Comparison of ENCODE assay signal across 8 mouse cellular contexts in the genomic region with DNA sequence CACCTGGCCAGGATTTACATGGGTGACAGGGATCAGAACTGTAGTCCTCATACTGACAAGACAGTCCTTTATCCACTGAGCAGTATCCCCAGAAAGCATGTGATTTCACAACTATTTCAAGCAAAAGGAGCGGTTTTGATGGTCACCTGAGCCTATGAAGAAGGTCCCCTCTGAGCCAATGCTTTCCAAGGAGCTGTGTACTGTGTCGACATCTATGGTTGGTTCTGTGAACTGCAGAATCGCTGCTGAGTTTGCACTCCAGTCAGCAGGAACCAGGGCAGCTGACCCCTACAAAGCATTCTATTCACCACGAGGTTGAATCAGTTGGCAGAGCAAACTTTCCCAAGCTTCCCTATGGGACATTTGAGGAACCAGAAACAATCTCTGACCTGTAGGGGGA. TPM values are rescaled to one million over a fixed set of nuclear protein-coding genes. Genes with fewer than 3 reads are reported as not detected.
DNase-seq lines count a peak whose midpoint lies in the region; ATAC-seq lines count a peak whose summit lies in the region.

No protein-coding gene starts in this region.

- H3K36me3 ChIP-seq in hindbrain, embryonic 11.5 days (ENCODE audit: control insufficient read depth, insufficient read depth, low read length), result no peaks in the 10 kb centered on the region

- H3K4me1 ChIP-seq in hindbrain, embryonic 11.5 days (replicated peaks; ENCODE audit: control insufficient read depth, insufficient read depth, low read length), result no peaks in the 10 kb centered on the region

- H3K9me3 ChIP-seq in hindbrain, embryonic 11.5 days (ENCODE audit: control insufficient read depth, low read length), result no peaks in the 10 kb centered on the region

- 0 out of 2 replicates have a peak, but pooled peaks have one; percentile 45 for ATAC-seq in hindbrain, embryonic 11.5 days (ENCODE audit: low FRiP score)

- no peak overlapping the region for H3K4me3 ChIP-seq in hindbrain, embryonic 11.5 days (ENCODE audit: low read depth, low read length)

- no peak overlapping the region for H3K27ac ChIP-seq in hindbrain, embryonic 11.5 days (ENCODE audit: low read depth, low read length)

- intact Hi-C loops in left cerebral cortex, postnatal 4 days (cut with DNase I), result loop anchor here (2.0 to 5.0 kb wide), 2 partner anchors 172 to 564 kb away; no protein-coding TSS in a partner anchor

- no peak overlapping the region for H3K9ac ChIP-seq in hindbrain, embryonic 11.5 days (ENCODE audit: low read depth, low read length)

- peaks cover 11% of the 10 kb centered on the region for H3K27me3 ChIP-seq in hindbrain, embryonic 11.5 days (ENCODE audit: control insufficient read depth, insufficient read depth, low read length)

- no peak overlapping the region for H3K4me2 ChIP-seq in hindbrain, embryonic 11.5 days (replicated peaks; ENCODE audit: low read depth, low read length)

- DNase-seq in cerebellum, adult 18-20 months, result peak; percentile 6 to 12
- DNase-seq in cerebellum, adult 11 months, result no peak
- peak; percentile 68 for DNase-seq in 3T3-L1 (ENCODE audit: low read depth, low spot score)
- peak; percentile 36 to 59 for DNase-seq in cerebellum, postnatal 4 days (ENCODE audit: low spot score in 2 of 2)
- DNase-seq in hindbrain, embryonic 11.5 days (ENCODE audit: low spot score), result peak; percentile 73
- peak; percentile 53 for DNase-seq in left cerebral cortex, postnatal 4 days
- DNase-seq in right cerebral cortex, adult 2 months (ENCODE audit: low spot score in 2 of 2), result peak; percentile 63 to 69
- no peak for DNase-seq in spleen, adult 12 weeks (ENCODE audit: low spot score)

- WGBS in hindbrain, embryonic 11.5 days, result 5% methylated on average over 4 of the region's 4 CpGs

RNA-seq across cellular contexts. Expression of a gene that starts 8.5 kb away (rescaled TPM):
- polyA plus RNA-seq in hindbrain, embryonic 11.5 days (2014; fragmentation: Nextera tagmentation; extraction: Ambion mirVana), result not detected in 2 replicates
- not detected for total RNA-seq in left cerebral cortex, postnatal 4 days (2021)

Comparison
In these comparisons a context has a peak if more than half of its experiments do, and no peak if none do; other contexts are left out.
1. DNase-seq: peak in cerebellum, adult 18-20 months (2 of 2), 3T3-L1 (single experiment), cerebellum, postnatal 4 days (2 of 2), hindbrain, embryonic 11.5 days (single experiment), left cerebral cortex, postnatal 4 days (single experiment) and right cerebral cortex, adult 2 months (2 of 2); none in cerebellum, adult 11 months (single experiment) and spleen, adult 12 weeks (single experiment).